Mouse (Mus musculus): ENCODE results near the gene Lrp2. TPM values are rescaled to one million over a fixed set of nuclear protein-coding genes. Genes with fewer than 3 reads are reported as not detected.

The Lrp2 gene
- polyA plus RNA-seq, 1 experiment from 2014 or later: not detected

GRCm38 (mm10) chr2:69511766-69512165 is 74.1 kb downstream of the Lrp2 start:
- Histone ChIP-seq H3K9me3 (no peaks in the 10 kb centered on the region), H3K4me3 (replicated peaks) (no peak overlapping the region), H3K27me3 (no peaks in the 10 kb centered on the region), H3K4me1 (replicated peaks) (no peaks in the 10 kb centered on the region), H3K36me3 (no peaks in the 10 kb centered on the region), H3K4me2 (no peak overlapping the region), H3K9ac (replicated peaks) (no peak overlapping the region), H3K27ac (no peak overlapping the region)
- 86% methylated on average over 5 of the region's 5 CpGs for WGBS
- ATAC-seq (ENCODE audit: insufficient number of reproducible peaks, insufficient read depth, low FRiP score, low TSS enrichment, low read depth): no peak

- ATAC-seq (ENCODE audit: insufficient number of reproducible peaks, insufficient read depth, low FRiP score, low TSS enrichment, low read depth): no peak
- no peaks in the 10 kb centered on the region for H3K36me3 ChIP-seq
- 63% methylated on average over 9 of the region's 9 CpGs for WGBS
- no peak overlapping the region for H3K9ac ChIP-seq (replicated peaks)
- H3K4me2 ChIP-seq: no peak overlapping the region
- no peak overlapping the region for H3K27ac ChIP-seq
- H3K27me3 ChIP-seq: no peaks in the 10 kb centered on the region
- no peaks in the 10 kb centered on the region for H3K4me1 ChIP-seq (replicated peaks)
- H3K4me3 ChIP-seq (replicated peaks): no peak overlapping the region
- H3K9me3 ChIP-seq: no peaks in the 10 kb centered on the region
Measured at GRCm38 (mm10) chr2:69500357-69500756, 85.5 kb downstream of the Lrp2 start.

- Histone ChIP-seq H3K27me3 (no peaks in the 10 kb centered on the region), H3K4me2 (no peak overlapping the region), H3K36me3 (no peaks in the 10 kb centered on the region), H3K4me1 (replicated peaks) (no peaks in the 10 kb centered on the region), H3K9me3 (no peaks in the 10 kb centered on the region), H3K27ac (no peak overlapping the region), H3K4me3 (replicated peaks) (no peak overlapping the region), H3K9ac (replicated peaks) (no peak overlapping the region)
- 86% methylated on average over 4 of the region's 4 CpGs for WGBS
- ATAC-seq (ENCODE audit: insufficient number of reproducible peaks, insufficient read depth, low FRiP score, low TSS enrichment, low read depth): no peak
Measured at GRCm38 (mm10) chr2:69493130-69493529, 92.7 kb downstream of the Lrp2 start.

GRCm38 (mm10) chr2:69480965-69481364 is 104.9 kb downstream of the Lrp2 start:
- no peaks in the 10 kb centered on the region for H3K4me1 ChIP-seq (replicated peaks)
- no peaks in the 10 kb centered on the region for H3K27me3 ChIP-seq
- H3K27ac ChIP-seq: no peak overlapping the region
- 92% methylated on average over 7 of the region's 7 CpGs for WGBS
- no peak overlapping the region for H3K4me2 ChIP-seq
- H3K4me3 ChIP-seq (replicated peaks): no peak overlapping the region
- no peaks in the 10 kb centered on the region for H3K36me3 ChIP-seq
- ATAC-seq (ENCODE audit: insufficient number of reproducible peaks, insufficient read depth, low FRiP score, low TSS enrichment, low read depth): no peak
- H3K9ac ChIP-seq (replicated peaks): no peak overlapping the region
- no peaks in the 10 kb centered on the region for H3K9me3 ChIP-seq

GRCm38 (mm10) chr2:69479859-69480258 is 106.0 kb downstream of the Lrp2 start:
- H3K4me2 ChIP-seq: no peak overlapping the region
- no peak for ATAC-seq (ENCODE audit: insufficient number of reproducible peaks, insufficient read depth, low FRiP score, low TSS enrichment, low read depth)
- H3K4me3 ChIP-seq (replicated peaks): no peak overlapping the region
- H3K9me3 ChIP-seq: no peaks in the 10 kb centered on the region
- H3K36me3 ChIP-seq: no peaks in the 10 kb centered on the region
- no peaks in the 10 kb centered on the region for H3K4me1 ChIP-seq (replicated peaks)
- no peak overlapping the region for H3K27ac ChIP-seq
- H3K27me3 ChIP-seq: no peaks in the 10 kb centered on the region
- H3K9ac ChIP-seq (replicated peaks): no peak overlapping the region
- 89% methylated on average over 7 of the region's 7 CpGs for WGBS

GRCm38 (mm10) chr2:69476901-69477300 is 109.0 kb downstream of the Lrp2 start:
- ATAC-seq (ENCODE audit: insufficient number of reproducible peaks, insufficient read depth, low FRiP score, low TSS enrichment, low read depth): no peak
- no peaks in the 10 kb centered on the region for H3K36me3 ChIP-seq
- no peaks in the 10 kb centered on the region for H3K4me1 ChIP-seq (replicated peaks)
- no peaks in the 10 kb centered on the region for H3K9me3 ChIP-seq
- no peak overlapping the region for H3K27ac ChIP-seq
- 82% methylated on average over 7 of the region's 7 CpGs for WGBS
- no peak overlapping the region for H3K4me3 ChIP-seq (replicated peaks)
- H3K27me3 ChIP-seq: no peaks in the 10 kb centered on the region
- H3K9ac ChIP-seq (replicated peaks): no peak overlapping the region
- no peak overlapping the region for H3K4me2 ChIP-seq

- Histone ChIP-seq H3K4me2 (no peak overlapping the region), H3K36me3 (no peaks in the 10 kb centered on the region), H3K9me3 (no peaks in the 10 kb centered on the region), H3K27ac (no peak overlapping the region), H3K4me3 (replicated peaks) (no peak overlapping the region), H3K27me3 (no peaks in the 10 kb centered on the region), H3K4me1 (replicated peaks) (no peaks in the 10 kb centered on the region), H3K9ac (replicated peaks) (no peak overlapping the region)
- no peak for ATAC-seq (ENCODE audit: insufficient number of reproducible peaks, insufficient read depth, low FRiP score, low TSS enrichment, low read depth)
- 85% methylated on average over 9 of the region's 9 CpGs for WGBS
Measured at GRCm38 (mm10) chr2:69475177-69475576, 110.7 kb downstream of the Lrp2 start.

- H3K27ac ChIP-seq: no peak overlapping the region
- H3K27me3 ChIP-seq: no peaks in the 10 kb centered on the region
- H3K4me2 ChIP-seq: no peak overlapping the region
- no peak overlapping the region for H3K9ac ChIP-seq (replicated peaks)
- no peaks in the 10 kb centered on the region for H3K4me1 ChIP-seq (replicated peaks)
- no peak for ATAC-seq (ENCODE audit: insufficient number of reproducible peaks, insufficient read depth, low FRiP score, low TSS enrichment, low read depth)
- no peak overlapping the region for H3K4me3 ChIP-seq (replicated peaks)
- 91% methylated on average over 4 of the region's 4 CpGs for WGBS
- no peaks in the 10 kb centered on the region for H3K36me3 ChIP-seq
- H3K9me3 ChIP-seq: no peaks in the 10 kb centered on the region
Measured at GRCm38 (mm10) chr2:69471837-69472236, 114.0 kb downstream of the Lrp2 start.

GRCm38 (mm10) chr2:69463609-69464008 is 122.3 kb downstream of the Lrp2 start:
- H3K36me3 ChIP-seq: no peaks in the 10 kb centered on the region
- no peak overlapping the region for H3K4me2 ChIP-seq
- no peaks in the 10 kb centered on the region for H3K27me3 ChIP-seq
- WGBS: 81% methylated on average over 6 of the region's 6 CpGs
- H3K9me3 ChIP-seq: no peaks in the 10 kb centered on the region
- no peaks in the 10 kb centered on the region for H3K4me1 ChIP-seq (replicated peaks)
- no peak overlapping the region for H3K27ac ChIP-seq
- H3K4me3 ChIP-seq (replicated peaks): no peak overlapping the region
- ATAC-seq (ENCODE audit: insufficient number of reproducible peaks, insufficient read depth, low FRiP score, low TSS enrichment, low read depth): no peak
- no peak overlapping the region for H3K9ac ChIP-seq (replicated peaks)

GRCm38 (mm10) chr2:69459481-69459880 is 126.4 kb downstream of the Lrp2 start:
- H3K27me3 ChIP-seq: no peaks in the 10 kb centered on the region
- no peak for ATAC-seq (ENCODE audit: insufficient number of reproducible peaks, insufficient read depth, low FRiP score, low TSS enrichment, low read depth)
- no peak overlapping the region for H3K9ac ChIP-seq (replicated peaks)
- no peak overlapping the region for H3K27ac ChIP-seq
- H3K9me3 ChIP-seq: no peaks in the 10 kb centered on the region
- WGBS: 93% methylated on average over 17 of the region's 17 CpGs
- H3K4me2 ChIP-seq: no peak overlapping the region
- no peak overlapping the region for H3K4me3 ChIP-seq (replicated peaks)
- no peaks in the 10 kb centered on the region for H3K4me1 ChIP-seq (replicated peaks)
- no peaks in the 10 kb centered on the region for H3K36me3 ChIP-seq

- 89% methylated on average over 5 of the region's 5 CpGs for WGBS
- no peak for ATAC-seq (ENCODE audit: insufficient number of reproducible peaks, insufficient read depth, low FRiP score, low TSS enrichment, low read depth)
- H3K36me3 ChIP-seq: no peaks in the 10 kb centered on the region
- H3K27ac ChIP-seq: no peak overlapping the region
- H3K27me3 ChIP-seq: no peaks in the 10 kb centered on the region
- H3K4me1 ChIP-seq (replicated peaks): no peaks in the 10 kb centered on the region
- no peaks in the 10 kb centered on the region for H3K9me3 ChIP-seq
- H3K4me3 ChIP-seq (replicated peaks): no peak overlapping the region
- H3K4me2 ChIP-seq: no peak overlapping the region
- H3K9ac ChIP-seq (replicated peaks): no peak overlapping the region
Measured at GRCm38 (mm10) chr2:69451128-69451527, 134.7 kb downstream of the Lrp2 start.

- H3K4me3 ChIP-seq (replicated peaks): no peak overlapping the region
- H3K36me3 ChIP-seq: no peaks in the 10 kb centered on the region
- H3K9ac ChIP-seq (replicated peaks): no peak overlapping the region
- no peak for ATAC-seq (ENCODE audit: insufficient number of reproducible peaks, insufficient read depth, low FRiP score, low TSS enrichment, low read depth)
- H3K4me2 ChIP-seq: no peak overlapping the region
- H3K4me1 ChIP-seq (replicated peaks): no peaks in the 10 kb centered on the region
- H3K27me3 ChIP-seq: no peaks in the 10 kb centered on the region
- H3K27ac ChIP-seq: no peak overlapping the region
- no peaks in the 10 kb centered on the region for H3K9me3 ChIP-seq
- WGBS: 86% methylated on average over 4 of the region's 4 CpGs
Measured at GRCm38 (mm10) chr2:69448581-69448980, 137.3 kb downstream of the Lrp2 start.
